Mouse (Mus musculus): Measurements from ENCODE around the gene Nr1d2. TPM values are rescaled to one million over a fixed set of nuclear protein-coding genes. Genes with fewer than 3 reads are reported as not detected.
"Not testable (repeated sequence)": the region's sequence is repeated elsewhere in the genome, so short reads cannot be mapped to it uniquely, and the experiment has no call there.

The Nr1d2 gene
- 10 to 100 TPM; 47.2 to 48.0 TPM for total RNA-seq (2021)

- intact Hi-C loops (cut with DNase I) = loop anchor here (1.0 kb wide), 1 partner anchor 30 kb away; no protein-coding TSS in a partner anchor
- peak; percentile 100 for DNase-seq
These were observed at the start of gene Nr1d2 for GRCm38 (mm10) chr14:18238750-18239731. Gene Nr1d2, minus strand, starts transcription at chr14:18239127.

GRCm38 (mm10) chr14:18287391-18287790, 48.5 kb upstream of the Nr1d2 start:
- intact Hi-C loops (cut with DNase I) = loop anchor here (10.0 kb wide), 1 partner anchor 623 kb away; the partner anchor contains the start of gene Thrb

DNA sequence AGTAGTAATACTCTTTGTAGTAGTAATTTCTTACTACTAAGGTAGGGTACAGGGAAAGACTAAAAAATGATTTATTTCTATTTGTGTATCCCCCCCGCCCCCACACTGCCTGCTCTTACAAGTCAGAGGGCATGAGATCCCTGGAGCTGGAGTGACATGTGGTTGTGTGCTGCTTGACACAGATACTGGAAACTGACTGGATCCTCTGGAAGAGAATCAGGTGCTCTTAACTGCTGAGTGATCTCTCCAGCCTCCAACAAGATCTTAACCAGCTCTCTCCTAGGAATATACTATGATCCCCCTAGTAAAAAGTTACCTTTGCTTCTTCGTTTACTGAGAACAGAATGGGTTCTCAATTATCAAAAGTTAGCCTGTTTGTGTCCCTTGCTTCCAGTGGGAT, 47.5 kb upstream of the Nr1d2 start:
- intact Hi-C loops (cut with DNase I) = loop anchor here (10.0 kb wide), 1 partner anchor 622 kb away; the partner anchor contains the start of gene Thrb
- DNase-seq = no peak

More at GRCm38 (mm10) chr14:18287391-18287790, 48.5 kb upstream of the Nr1d2 start:
- DNase-seq = no peak

DNA sequence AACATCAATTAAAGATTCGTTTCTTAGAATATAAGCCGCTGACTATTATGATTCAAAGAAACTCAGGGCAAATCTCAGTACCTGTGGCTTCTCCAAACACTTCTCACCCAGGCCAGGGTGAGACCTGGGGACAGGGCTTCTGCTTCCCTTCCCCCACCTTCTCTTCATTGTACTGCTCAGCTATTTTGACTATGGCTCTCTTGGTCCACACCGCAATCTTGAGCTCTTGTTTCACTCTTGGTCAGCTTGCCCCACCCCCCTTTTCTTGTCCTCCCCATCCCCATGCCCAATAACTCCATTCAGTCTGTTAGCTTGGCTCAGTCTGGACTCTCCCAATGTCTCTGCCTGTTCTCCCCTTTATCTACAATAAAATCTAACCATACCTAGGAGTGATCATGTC, 46.5 kb upstream of the Nr1d2 start:
- DNase-seq = no peak
- intact Hi-C loops (cut with DNase I) = loop anchor here (10.0 kb wide), 1 partner anchor 621 kb away; the partner anchor contains the start of gene Thrb

DNA sequence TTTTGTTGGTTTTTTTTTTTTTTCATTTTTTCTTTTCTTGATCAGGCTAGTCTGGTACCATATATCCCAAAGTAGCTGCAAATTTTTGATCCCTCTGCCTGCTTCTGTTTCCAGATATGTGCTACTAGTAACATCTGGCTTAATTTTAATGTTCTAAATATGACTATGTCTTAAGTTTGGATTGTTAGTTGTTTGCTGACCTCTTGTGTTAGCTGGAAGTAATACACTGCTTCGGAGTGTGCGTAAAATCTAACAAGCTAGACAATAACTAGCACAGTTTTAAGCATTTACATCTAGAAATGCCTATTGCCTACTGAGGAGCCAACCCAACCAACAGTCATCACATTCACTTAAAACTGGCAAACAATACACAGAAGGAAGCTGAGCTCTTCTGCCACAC, 45.7 kb upstream of the Nr1d2 start:
- intact Hi-C loops (cut with DNase I) = loop anchor here (1.0 to 10.0 kb wide), 2 partner anchors 74 to 620 kb away; partner anchors contain the start of gene Thrb
- peak; percentile 50 to 66 for DNase-seq

GRCm38 (mm10) chr14:18280375-18280774, 41.4 kb upstream of the Nr1d2 start:
- no peak for DNase-seq
- intact Hi-C loops (cut with DNase I) = loop anchor here (10.0 kb wide), 1 partner anchor 616 kb away; the partner anchor contains the start of gene Thrb

GRCm38 (mm10) chr14:18274526-18274925, 35.6 kb upstream of the Nr1d2 start:
- intact Hi-C loops (cut with DNase I) = loop anchor here (5.0 to 10.0 kb wide), 2 partner anchors 53 to 870 kb away; no protein-coding TSS in a partner anchor
- DNase-seq = no peak

DNA sequence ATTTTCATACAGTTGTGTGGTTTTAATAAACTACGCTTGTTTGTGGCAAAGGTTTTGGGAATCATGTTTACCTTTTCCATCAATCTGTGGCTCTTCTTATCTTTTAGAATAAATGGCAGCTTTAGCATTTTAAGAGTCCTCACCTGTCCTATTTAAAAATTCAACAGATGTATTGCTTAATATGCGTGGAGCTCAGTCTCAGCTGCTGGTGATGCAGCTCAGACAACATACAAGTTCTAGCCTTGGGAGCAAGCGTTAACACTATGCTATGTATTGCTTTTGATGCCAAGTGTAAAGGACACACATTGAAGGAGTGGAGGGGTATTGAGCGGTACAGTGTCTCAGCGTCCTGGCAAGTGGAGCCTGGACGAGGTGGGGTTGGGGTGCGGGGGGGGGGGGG, 32.7 kb upstream of the Nr1d2 start:
- intact Hi-C loops (cut with DNase I) = loop anchor here (5.0 to 10.0 kb wide), 2 partner anchors 56 to 867 kb away; no protein-coding TSS in a partner anchor
- no peak for DNase-seq

DNA sequence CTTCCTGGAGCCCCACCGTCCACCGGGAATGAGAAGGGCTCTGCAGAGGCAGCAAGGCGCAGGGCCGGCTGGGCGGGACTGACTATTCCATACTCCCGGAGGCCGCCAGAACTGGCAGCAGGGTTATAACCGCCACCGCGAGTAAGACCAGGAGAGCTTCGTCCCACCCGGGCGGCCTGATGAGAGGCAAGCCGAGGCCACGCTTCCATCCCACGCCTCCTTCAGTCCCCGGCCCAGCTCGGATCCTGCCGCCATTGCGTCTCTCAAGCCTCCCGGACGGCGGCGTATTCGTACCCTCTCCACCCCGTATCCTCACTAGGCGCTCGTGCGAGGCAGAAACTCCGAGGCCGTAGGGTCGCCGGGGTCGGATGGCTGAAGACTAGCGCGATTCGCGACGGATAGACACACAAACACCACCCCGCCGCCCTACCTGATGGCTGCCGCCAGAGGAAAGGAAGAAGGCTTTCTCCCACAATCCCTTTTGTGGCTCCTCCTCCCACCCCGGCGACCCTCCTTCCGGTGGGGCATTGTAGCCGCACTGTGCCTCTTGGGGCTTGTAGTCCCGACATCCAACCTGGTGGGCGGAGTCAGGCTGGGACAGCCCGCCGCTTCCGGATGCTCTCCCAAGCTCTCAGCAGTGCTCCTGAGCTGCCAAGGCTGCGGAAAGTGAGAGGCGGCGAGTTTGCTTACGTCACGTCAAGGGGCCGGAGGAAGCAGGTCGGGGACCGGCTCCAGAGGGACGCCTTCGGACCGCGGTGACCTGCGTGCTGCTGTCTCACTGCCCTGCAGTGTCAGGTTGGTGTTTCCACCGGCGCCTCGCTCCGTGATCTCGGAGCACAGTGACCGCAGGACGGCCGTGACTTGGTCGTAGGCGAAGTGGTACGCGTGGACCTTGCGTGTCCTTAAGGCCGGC, 31.9 kb upstream of the Nr1d2 start, which contains the start of the genes Nkiras1 and Rpl15:
Nkiras1 (plus strand) TSS at position 608 of the 913 bp plus-strand sequence.
Rpl15 (minus strand) TSS at position 863 of the 913 bp plus-strand sequence.
- peak; percentile 99 for DNase-seq
- intact Hi-C loops (cut with DNase I) = loop anchor here (5.0 to 10.0 kb wide), 2 partner anchors 57 to 866 kb away; no protein-coding TSS in a partner anchor

DNA sequence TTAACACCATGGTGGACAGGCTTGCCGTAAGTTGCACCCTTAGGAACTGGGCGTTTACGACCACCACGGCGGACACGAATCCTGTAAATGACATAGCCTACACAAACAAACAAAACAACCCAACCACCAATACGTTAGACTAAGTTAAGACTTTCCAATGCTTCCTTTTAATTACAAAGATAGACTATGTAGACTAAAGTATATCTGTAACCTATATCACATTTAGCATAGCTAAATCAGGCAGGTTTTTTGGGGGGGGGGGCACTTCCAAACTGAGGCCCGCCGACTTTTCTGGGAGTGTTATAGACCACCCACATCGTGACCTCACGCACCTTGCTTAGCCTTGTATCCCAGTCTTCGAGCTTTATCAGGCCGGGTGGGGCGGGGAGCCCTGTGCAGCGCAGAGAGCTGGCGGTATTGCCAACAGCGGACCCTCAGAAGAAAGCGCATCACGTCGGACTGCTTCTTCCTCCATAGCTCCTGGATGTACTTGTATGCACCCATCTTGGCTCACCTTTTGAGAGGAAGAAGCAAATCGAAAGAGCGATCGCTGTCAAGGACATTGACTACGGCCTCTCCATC, 31.1 kb upstream of the Nr1d2 start:
- intact Hi-C loops (cut with DNase I) = loop anchor here (1.0 to 10.0 kb wide), 3 partner anchors 31 to 865 kb away; partner anchors contain the start of gene Nr1d2
- DNase-seq = not testable (repeated sequence)

DNA sequence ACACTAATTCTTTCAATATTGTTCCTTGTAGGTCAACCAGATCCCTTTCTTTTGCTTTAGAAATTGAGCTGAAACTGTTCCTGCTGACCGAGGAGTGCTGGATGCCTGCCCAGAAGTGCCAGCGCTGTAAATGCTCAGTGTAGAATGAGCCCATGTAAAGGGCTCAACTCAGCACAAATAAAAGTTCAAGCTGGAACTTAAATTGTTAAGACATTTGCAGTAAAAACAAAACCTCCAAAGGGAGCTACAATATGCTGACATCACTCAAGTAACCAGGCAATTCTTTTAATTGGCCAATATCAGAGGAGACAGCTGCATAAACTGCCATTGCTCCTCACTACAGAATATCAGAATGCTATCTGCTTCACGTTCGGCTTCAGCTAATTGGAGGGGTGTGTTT, 24.5 kb upstream of the Nr1d2 start:
- DNase-seq = peak; percentile 43 to 45
- intact Hi-C loops (cut with DNase I) = no loop called here

DNA sequence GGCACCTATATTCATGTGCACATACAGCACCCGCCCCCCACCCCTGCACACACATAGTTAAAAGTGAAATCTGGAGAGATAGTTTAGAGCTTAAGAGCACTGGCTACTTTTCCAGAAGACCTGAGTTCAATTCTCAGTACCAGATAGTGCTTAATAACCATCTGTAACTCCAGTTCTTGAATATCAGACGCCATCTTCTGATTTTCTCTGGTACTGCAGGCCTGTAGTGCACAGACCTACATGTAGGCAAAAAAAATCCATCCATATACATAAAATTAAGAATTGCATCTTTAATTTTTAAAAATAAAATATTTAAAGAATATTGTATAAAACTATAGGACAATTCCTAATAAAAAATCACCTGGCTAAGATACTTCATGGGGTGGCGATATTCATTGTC, 22.3 kb upstream of the Nr1d2 start:
- intact Hi-C loops (cut with DNase I) = no loop called here
- DNase-seq = no peak

- no peak for DNase-seq
- intact Hi-C loops (cut with DNase I) = no loop called here
These were observed 3.8 kb upstream of the Nr1d2 start for GRCm38 (mm10) chr14:18242638-18243130.

- intact Hi-C loops (cut with DNase I) = no loop called here
- no peak for DNase-seq
These were observed 2.9 kb upstream of the Nr1d2 start for GRCm38 (mm10) chr14:18241786-18242185.

DNA sequence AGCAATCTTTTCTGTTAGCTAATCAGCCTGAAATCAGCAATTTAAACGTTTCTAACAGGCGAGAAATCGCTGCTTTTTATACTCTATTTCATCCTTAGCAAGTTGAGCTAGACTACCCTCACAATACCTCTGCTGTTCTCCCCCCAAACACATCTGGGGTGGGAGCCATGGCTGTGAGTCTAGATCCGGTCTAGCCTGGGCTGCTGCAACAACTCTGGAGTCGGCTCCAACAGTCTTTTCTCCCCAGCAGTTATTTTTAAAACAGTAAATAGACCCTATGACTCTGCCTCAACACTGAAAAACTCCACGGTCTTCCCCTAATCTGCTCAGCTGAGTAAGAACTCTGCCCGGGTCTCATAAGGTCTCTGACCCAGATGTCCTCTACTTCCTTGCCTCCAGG, 1.2 kb upstream of the Nr1d2 start:
- no peak for DNase-seq
- intact Hi-C loops (cut with DNase I) = no loop called here

DNA sequence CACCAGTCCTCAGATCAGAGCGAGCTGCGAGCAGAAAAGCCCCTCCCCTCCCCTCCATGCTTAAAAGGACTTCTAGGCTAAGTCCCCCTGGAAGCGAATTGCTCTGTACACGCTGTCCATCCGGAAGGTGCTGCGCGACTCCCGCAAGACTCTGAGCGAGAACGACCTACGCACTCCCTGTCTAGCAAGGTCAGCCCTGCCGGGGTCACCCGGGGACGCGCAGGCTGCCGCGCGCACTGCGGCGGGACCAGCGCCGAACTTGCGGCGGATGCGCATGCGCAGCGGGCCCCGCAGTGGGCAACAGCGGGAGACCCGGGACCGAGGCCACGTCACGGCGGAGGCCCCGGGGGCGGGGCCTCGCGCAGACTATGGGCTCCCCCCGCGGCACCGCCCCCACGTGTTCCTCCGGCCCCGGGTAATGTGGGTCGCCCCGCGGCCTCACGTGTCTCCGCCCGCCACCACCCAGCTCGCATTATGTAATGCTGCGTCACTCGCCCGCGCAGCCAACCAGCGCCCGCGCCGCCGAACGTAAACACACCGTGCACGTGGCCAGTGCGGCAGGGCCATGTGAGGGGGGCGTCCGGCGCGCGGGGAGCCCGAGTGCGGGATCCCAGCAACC, 687 bp downstream of the Nr1d2 start:
- intact Hi-C loops (cut with DNase I) = no loop called here
- DNase-seq = peak; percentile 98 to 99

- intact Hi-C loops (cut with DNase I) = no loop called here
- DNase-seq = no peak
These were observed 1.5 kb downstream of the Nr1d2 start for GRCm38 (mm10) chr14:18237381-18237780.

DNA sequence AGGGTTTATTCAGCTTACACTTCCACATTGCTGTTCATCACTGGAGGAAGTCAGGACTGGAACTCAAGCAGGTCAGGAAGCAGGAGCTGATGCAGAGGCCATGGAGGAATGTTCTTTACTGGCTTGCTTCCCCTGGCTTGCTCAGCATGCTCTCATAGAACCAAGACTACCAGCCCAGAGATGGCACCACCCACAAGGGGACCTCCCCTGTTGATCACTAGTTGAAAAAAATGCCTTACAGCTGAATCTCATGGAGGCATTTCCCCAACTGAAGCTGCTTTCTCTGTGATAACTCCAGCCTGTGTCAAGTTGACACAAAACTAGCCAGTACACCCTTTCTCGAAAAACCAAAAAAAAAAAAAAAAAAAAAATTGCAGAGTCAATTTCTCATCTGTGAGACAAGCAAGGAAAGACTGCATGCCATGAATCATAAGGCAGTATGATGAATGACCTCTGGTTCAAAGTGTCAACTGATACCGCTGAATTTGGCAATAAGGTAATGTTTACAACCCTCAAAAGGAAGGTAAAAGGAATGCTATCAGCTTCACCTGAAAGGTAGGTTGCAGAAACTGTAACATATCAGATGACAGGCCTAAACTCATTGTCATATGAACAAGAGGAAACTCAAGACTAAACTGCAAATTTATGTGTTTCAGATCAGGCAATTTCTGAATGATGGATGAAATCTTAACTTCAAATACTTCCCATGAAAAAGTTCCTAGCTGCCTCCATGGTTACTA, 2.3 kb downstream of the Nr1d2 start:
- intact Hi-C loops (cut with DNase I); DNase-seq: not testable (repeated sequence)

Measured in heart, postnatal 10 days (tissue).